ENCODE assay signal across 18 mouse cellular contexts in the genomic region with DNA sequence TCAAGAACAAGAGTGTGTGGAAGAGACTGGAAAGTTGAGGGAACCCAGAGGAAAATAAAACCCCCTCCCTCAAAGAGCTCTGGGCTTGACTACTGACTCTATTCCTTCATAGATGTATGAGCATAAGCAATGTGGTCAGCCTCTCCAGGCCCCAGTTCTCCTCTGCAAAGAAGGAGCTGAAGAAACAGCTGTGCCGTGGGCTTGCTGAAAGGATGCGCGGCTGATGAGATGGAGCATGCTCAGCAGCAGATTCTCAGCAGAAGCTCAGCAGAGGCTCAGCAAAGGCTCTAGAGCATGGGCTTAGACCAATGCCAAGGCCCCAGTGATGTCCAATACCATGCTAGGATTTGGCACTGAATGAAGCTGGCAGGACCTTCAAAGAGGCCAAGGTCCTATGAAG.
DNase-seq lines count a peak whose midpoint lies in the region.
"Had no signal": no experiment of that assay in that cellular context is flagged by ENCODE, and none has a peak within 500 bp of the region (broad histone marks: within the 10 kb centered on the region; RNA-seq: fewer than 3 reads in every experiment).

No protein-coding gene starts in this region.

- intact Hi-C loops in left cerebral cortex, postnatal 25 days (cut with DNase I), result loop anchor here (1.0 to 10.0 kb wide), 3 partner anchors 82 to 305 kb away; a partner anchor contains a TSS

- DNase-seq in layer of hippocampus, adult 11-12 months (ENCODE audit: low spot score), result peak; percentile 22
- no peak for DNase-seq in layer of hippocampus, postnatal 14 days (ENCODE audit: low spot score in 2 of 2)
- peak; percentile 79 for DNase-seq in right cerebral cortex, adult 18-20 months
- DNase-seq in right cerebral cortex, postnatal 4 days, result no peak
- DNase-seq in left cerebral cortex, postnatal 25 days (ENCODE audit: low spot score in 2 of 2), result peak; percentile 37 to 88
- no peak for DNase-seq in urinary bladder, postnatal 14 days (ENCODE audit: low spot score)
- no peak for DNase-seq in urinary bladder, postnatal 36 days (ENCODE audit: low spot score in 2 of 2)
- DNase-seq: adrenal gland, postnatal 14 days; cerebellum, adult 11 months; cerebellum, postnatal 10 days; forebrain, postnatal 0 days; gastrocnemius, postnatal 10 days; heart, adult 11 months; kidney, adult 8-10 months; kidney, postnatal 14 days; liver, embryonic 13.5 days; lung, adult 2 months; lung, postnatal 14 days had no signal

Comparison
In these comparisons a context has a peak if more than half of its experiments do, and no peak if none do; other contexts are left out.
1. DNase-seq: peak in layer of hippocampus, adult 11-12 months (single experiment), right cerebral cortex, adult 18-20 months (single experiment) and left cerebral cortex, postnatal 25 days (2 of 2); none in layer of hippocampus, postnatal 14 days (0 of 2), right cerebral cortex, postnatal 4 days (single experiment), urinary bladder, postnatal 14 days (single experiment) and urinary bladder, postnatal 36 days (0 of 2).